Mouse (Mus musculus) erythroblast, embryonic 14.5 days (primary cell): ENCODE measurements at regions not wholly inside any gene's neighbourhood (a gene's known extent, or its start where the extent isn't known, plus 50 kb on each side); places are given as distances from the start of the nearest gene placed in this dataset.

Experiments used
- H3K27me3 ChIP-seq: 2 replicates; pipeline ENCODE4 v1.6.1; 2012; ENCODE audit warnings: inconsistent platforms; ENCODE audit not compliant: control insufficient read depth
- H3K36me3 ChIP-seq: 2 replicates; pipeline ENCODE4 v1.6.1; 2012; ENCODE audit warnings: mild to moderate bottlenecking, inconsistent platforms; ENCODE audit not compliant: control insufficient read depth
- H3K4me1 ChIP-seq: 2 replicates; pipeline ENCODE4 v1.6.1; 2012; ENCODE audit warnings: inconsistent platforms; ENCODE audit not compliant: control insufficient read depth
- H3K4me3 ChIP-seq: replicated peaks from 2 replicates; pipeline ENCODE3; 2012; ENCODE audit warnings: moderate library complexity, mild to moderate bottlenecking, inconsistent platforms
- H3K9me3 ChIP-seq: 2 replicates; pipeline ENCODE4 v1.6.1; 2012; ENCODE audit warnings: low read length, inconsistent platforms, mixed read lengths; ENCODE audit not compliant: control insufficient read depth
- GATA1 ChIP-seq: IDR thresholded peaks from 2 replicates; pipeline ENCODE4 v1.6.1; 2012; ENCODE audit warnings: low read length, inconsistent platforms, mixed read lengths
- TAL1 ChIP-seq: IDR thresholded peaks from 3 replicates; pipeline ENCODE4 v1.6.1; 2012; ENCODE audit warnings: low read length, inconsistent platforms, mixed read lengths

DNA sequence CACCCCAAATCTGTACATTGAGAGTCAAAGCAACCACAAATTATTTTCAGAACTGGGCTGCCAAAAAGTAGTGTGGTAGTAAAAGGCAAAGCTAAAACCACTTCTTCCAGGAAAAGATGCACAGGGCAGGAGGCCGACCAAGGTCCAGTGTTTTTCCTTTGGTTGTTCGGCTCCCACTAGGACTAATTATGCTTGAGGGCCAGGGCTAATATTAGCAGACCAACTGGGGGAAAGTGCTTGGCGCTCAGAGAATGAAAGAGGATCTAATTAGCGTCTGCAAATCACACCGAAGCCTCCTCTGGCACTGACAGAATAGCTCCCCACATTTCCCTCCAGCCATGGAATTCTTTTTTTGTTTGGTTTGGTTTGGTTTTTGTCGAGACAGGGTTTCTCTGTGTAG, 75.1 kb upstream of the Gadd45a start:
- no peak overlapping the region for H3K4me3 ChIP-seq
- no peaks in the 10 kb centered on the region for H3K9me3 ChIP-seq
- H3K27me3 ChIP-seq: peaks cover 30% of the 10 kb centered on the region
- no peaks in the 10 kb centered on the region for H3K36me3 ChIP-seq
- H3K4me1 ChIP-seq: peaks cover 7% of the 10 kb centered on the region
- TF ChIP-seq TAL1 (no peak), GATA1 (no peak)

- TF ChIP-seq GATA1 (no peak), TAL1 (no peak)
- H3K9me3 ChIP-seq: no peaks in the 10 kb centered on the region
- peaks cover 27% of the 10 kb centered on the region for H3K27me3 ChIP-seq
- H3K36me3 ChIP-seq: no peaks in the 10 kb centered on the region
- H3K4me1 ChIP-seq: peaks cover 7% of the 10 kb centered on the region
- H3K4me3 ChIP-seq: no peak overlapping the region
Measured at GRCm38 (mm10) chr6:67111581-67111980, 74.3 kb upstream of the Gadd45a start.

DNA sequence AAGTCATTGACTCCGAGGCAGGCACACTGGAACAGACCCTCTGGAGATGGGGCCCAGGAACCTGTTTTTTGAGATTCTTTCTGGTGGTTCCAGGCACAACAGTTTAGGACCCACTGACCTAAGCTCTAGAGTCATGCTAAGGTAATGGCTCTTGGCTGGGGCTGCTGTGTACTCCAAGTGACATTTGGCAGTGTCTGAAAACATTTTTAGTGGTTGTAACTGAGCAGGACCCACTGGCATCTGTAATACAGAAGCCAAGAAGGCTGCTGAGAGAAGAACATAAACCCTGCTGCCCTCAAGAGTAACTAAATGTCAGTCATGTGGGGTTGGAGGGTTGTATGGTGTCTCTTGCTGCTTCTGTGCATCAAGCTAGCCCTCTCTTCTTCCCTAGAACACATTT, 73.1 kb upstream of the Gadd45a start:
- Histone ChIP-seq H3K27me3 (peaks cover 25% of the 10 kb centered on the region), H3K36me3 (no peaks in the 10 kb centered on the region), H3K4me3 (no peak overlapping the region), H3K4me1 (peaks cover 9% of the 10 kb centered on the region), H3K9me3 (no peaks in the 10 kb centered on the region)
- TF ChIP-seq TAL1 (no peak), GATA1 (no peak)

GRCm38 (mm10) chr6:67109774-67110173, 72.5 kb upstream of the Gadd45a start:
- TF ChIP-seq TAL1 (no peak), GATA1 (no peak)
- no peaks in the 10 kb centered on the region for H3K36me3 ChIP-seq
- no peak overlapping the region for H3K4me3 ChIP-seq
- H3K9me3 ChIP-seq: no peaks in the 10 kb centered on the region
- H3K4me1 ChIP-seq: peaks cover 10% of the 10 kb centered on the region
- peaks cover 25% of the 10 kb centered on the region for H3K27me3 ChIP-seq

DNA sequence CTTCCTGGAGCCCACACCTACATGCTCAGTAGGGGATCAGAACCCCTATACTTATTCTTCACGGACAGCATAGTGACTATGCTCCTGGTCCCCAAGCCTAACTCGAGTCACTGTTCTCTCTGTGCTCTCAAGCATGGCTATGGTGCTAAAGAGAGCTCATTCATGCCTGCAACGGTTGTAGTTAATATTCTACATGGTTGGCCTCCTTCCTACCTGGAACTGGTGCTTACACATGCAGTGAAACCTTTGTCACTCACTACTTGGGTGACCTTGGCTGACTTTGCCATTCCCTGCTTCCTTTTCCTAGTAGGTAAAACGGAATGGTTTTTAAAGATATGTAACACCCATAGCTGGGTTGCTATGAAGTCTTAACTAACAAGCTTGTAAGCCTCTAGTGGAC, 70.3 kb upstream of the Gadd45a start:
- TF ChIP-seq TAL1: no peak
- TF ChIP-seq GATA1: no peak
- H3K9me3 ChIP-seq: no peaks in the 10 kb centered on the region
- no peaks in the 10 kb centered on the region for H3K36me3 ChIP-seq
- no peak overlapping the region for H3K4me3 ChIP-seq
- H3K27me3 ChIP-seq: peaks cover 11% of the 10 kb centered on the region
- peaks cover 16% of the 10 kb centered on the region for H3K4me1 ChIP-seq

GRCm38 (mm10) chr6:67106493-67106892, 69.2 kb upstream of the Gadd45a start:
- H3K4me1 ChIP-seq: peaks cover 16% of the 10 kb centered on the region
- H3K36me3 ChIP-seq: no peaks in the 10 kb centered on the region
- H3K4me3 ChIP-seq: no peak overlapping the region
- peaks cover 15% of the 10 kb centered on the region for H3K27me3 ChIP-seq
- H3K9me3 ChIP-seq: no peaks in the 10 kb centered on the region
- TF ChIP-seq GATA1 (no peak), TAL1 (no peak)

DNA sequence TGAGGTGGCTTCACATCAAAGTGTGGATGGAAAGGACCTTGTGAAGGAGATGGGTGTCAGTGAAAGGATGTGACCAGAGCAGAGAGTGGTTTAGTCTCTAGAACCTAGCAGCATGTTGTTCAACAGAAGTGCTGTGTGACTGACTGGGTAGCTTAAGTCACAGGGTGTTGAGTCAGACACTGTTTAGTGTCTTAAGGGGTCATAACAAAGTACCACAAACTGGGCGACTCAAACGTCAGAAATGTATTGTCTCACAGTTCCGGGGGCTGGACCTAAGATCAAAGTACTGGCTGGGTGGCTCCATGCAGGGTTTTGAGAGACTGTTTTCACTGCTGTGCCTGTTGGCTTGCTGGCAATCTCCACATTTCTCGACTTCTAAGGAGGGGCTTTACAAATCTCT, 68.1 kb upstream of the Gadd45a start:
- no peak overlapping the region for H3K4me3 ChIP-seq
- H3K27me3 ChIP-seq: peaks cover 17% of the 10 kb centered on the region
- H3K36me3 ChIP-seq: no peaks in the 10 kb centered on the region
- H3K9me3 ChIP-seq: no peaks in the 10 kb centered on the region
- TF ChIP-seq GATA1: no peak
- no peak for TF ChIP-seq TAL1
- peaks cover 16% of the 10 kb centered on the region for H3K4me1 ChIP-seq

- peaks cover 20% of the 10 kb centered on the region for H3K27me3 ChIP-seq
- no peaks in the 10 kb centered on the region for H3K9me3 ChIP-seq
- no peak overlapping the region for H3K4me3 ChIP-seq
- no peaks in the 10 kb centered on the region for H3K36me3 ChIP-seq
- H3K4me1 ChIP-seq: peaks cover 16% of the 10 kb centered on the region
- TF ChIP-seq TAL1 (no peak), GATA1 (no peak)
Measured at GRCm38 (mm10) chr6:67104205-67104604, 66.9 kb upstream of the Gadd45a start.

DNA sequence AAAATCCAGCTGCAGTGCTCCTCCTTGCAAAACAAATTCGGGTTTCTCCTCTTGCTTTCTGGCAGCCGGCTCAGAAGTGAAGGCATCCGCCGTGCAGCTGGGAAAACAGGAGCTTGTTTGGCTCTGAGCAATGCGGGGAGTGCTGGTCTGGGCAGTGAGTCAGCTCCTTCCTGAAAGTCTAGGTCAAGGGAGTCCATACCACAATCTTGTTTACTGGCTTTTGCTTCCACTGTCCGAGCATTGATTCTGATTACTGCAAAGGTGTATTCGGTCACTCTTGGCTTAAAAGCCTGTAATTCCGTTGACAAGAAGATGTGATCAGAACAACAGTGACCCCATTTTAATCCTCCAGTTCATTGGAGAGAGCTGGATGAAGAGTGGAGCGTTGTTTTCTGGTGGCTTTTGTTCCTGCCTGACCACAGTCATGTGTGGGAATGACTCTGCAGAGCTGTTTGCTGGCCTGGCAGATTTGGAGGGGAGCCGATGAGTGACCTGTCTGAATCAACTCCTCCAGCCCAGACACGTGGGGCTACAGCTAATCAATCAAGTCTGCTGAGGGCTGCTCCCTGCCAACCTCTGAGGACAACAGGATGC, 65.4 kb upstream of the Gadd45a start:
- Histone ChIP-seq H3K4me3 (no peak overlapping the region), H3K36me3 (no peaks in the 10 kb centered on the region), H3K27me3 (peaks cover 20% of the 10 kb centered on the region), H3K9me3 (no peaks in the 10 kb centered on the region), H3K4me1 (peaks cover 16% of the 10 kb centered on the region)
- no peak for TF ChIP-seq GATA1
- TF ChIP-seq TAL1: no peak

- no peak overlapping the region for H3K4me3 ChIP-seq
- no peaks in the 10 kb centered on the region for H3K9me3 ChIP-seq
- no peaks in the 10 kb centered on the region for H3K36me3 ChIP-seq
- TF ChIP-seq GATA1 (no peak), TAL1 (no peak)
- peaks cover 20% of the 10 kb centered on the region for H3K27me3 ChIP-seq
- peaks cover 14% of the 10 kb centered on the region for H3K4me1 ChIP-seq
Measured at GRCm38 (mm10) chr6:67102014-67102413, 64.8 kb upstream of the Gadd45a start.
